Mouse (Mus musculus) v-Abl transformed pro-B cells (cell line): ENCODE measurements at regions not wholly inside any gene's neighbourhood (a gene's known extent, or its start where the extent isn't known, plus 50 kb on each side); places are given as distances from the start of the nearest gene placed in this dataset.

Experiments used
- in situ Hi-C, 2 experiments: fragments of 400-800 bp; cut with MboI; formaldehyde crosslinking; loops; one replicate each; pipeline ENCODE4 v1.15.1; 2025; ENCODE audit not compliant: unreplicated experiment in 2 of 2

- in situ Hi-C loops: no loop called here
Observed at GRCm38 (mm10) chr12:9255661-9256486, 226.1 kb downstream of the Ttc32 start.

GRCm38 (mm10) chr12:9256487-9256820, 226.7 kb downstream of the Ttc32 start:
- in situ Hi-C loops: no loop called here

GRCm38 (mm10) chr12:9258221-9258620, 228.4 kb downstream of the Ttc32 start:
- in situ Hi-C loops: no loop called here

GRCm38 (mm10) chr12:9261662-9262061, 231.9 kb downstream of the Ttc32 start:
- in situ Hi-C loops: no loop called here

GRCm38 (mm10) chr12:9266221-9266620, 236.4 kb downstream of the Ttc32 start:
- in situ Hi-C loops: no loop called here

GRCm38 (mm10) chr12:9271484-9271883, 241.7 kb downstream of the Ttc32 start:
- in situ Hi-C loops: no loop called here

GRCm38 (mm10) chr12:9274181-9274580, 244.4 kb downstream of the Ttc32 start:
- in situ Hi-C loops: no loop called here

GRCm38 (mm10) chr12:9275697-9276096, 245.9 kb downstream of the Ttc32 start:
- in situ Hi-C loops: no loop called here

GRCm38 (mm10) chr12:9278735-9279134, 248.9 kb downstream of the Ttc32 start:
- in situ Hi-C loops: no loop called here

GRCm38 (mm10) chr12:9279893-9280605, 250.3 kb downstream of the Ttc32 start:
- in situ Hi-C loops: no loop called here

- in situ Hi-C loops: no loop called here
Observed at GRCm38 (mm10) chr12:9287271-9287670, 257.5 kb downstream of the Ttc32 start.

- in situ Hi-C loops: no loop called here
Observed at GRCm38 (mm10) chr12:9292656-9293055, 262.9 kb downstream of the Ttc32 start.

- in situ Hi-C loops: no loop called here
Observed at GRCm38 (mm10) chr12:9295211-9295610, 265.4 kb downstream of the Ttc32 start.

- in situ Hi-C loops: no loop called here
Observed at GRCm38 (mm10) chr12:9298848-9299655, 269.3 kb downstream of the Ttc32 start.

- in situ Hi-C loops: no loop called here
Observed at GRCm38 (mm10) chr12:9304146-9304545, 265.8 kb upstream of the Osr1 start.

GRCm38 (mm10) chr12:9337891-9338672, 231.8 kb upstream of the Osr1 start:
- in situ Hi-C loops: no loop called here

GRCm38 (mm10) chr12:9338801-9339231, 231.1 kb upstream of the Osr1 start:
- in situ Hi-C loops: no loop called here

GRCm38 (mm10) chr12:9340769-9341168, 229.1 kb upstream of the Osr1 start:
- in situ Hi-C loops: no loop called here

GRCm38 (mm10) chr12:9345359-9345758, 224.6 kb upstream of the Osr1 start:
- in situ Hi-C loops: no loop called here

- in situ Hi-C loops: no loop called here
Observed at GRCm38 (mm10) chr12:9355512-9355911, 214.4 kb upstream of the Osr1 start.
